Mouse (Mus musculus) CH12.LX (cell line): ENCODE data around the gene Vwa7.

Experiments
- CTCF ChIP-seq, 2 experiments: IDR thresholded peaks in 1 of 2; conservative IDR thresholded peaks in 1 of 2; 2 replicates each; pipeline ENCODE4 v1.5.1; 2011 to 2012; ENCODE audit warnings: low read depth in 2 of 2, low read length in 2 of 2, improper control_type of control experiment in 1 of 2, inconsistent platforms in 1 of 2, mild to moderate bottlenecking in 1 of 2, moderate library complexity in 1 of 2
- POLR2A ChIP-seq: IDR thresholded peaks from 2 replicates; pipeline ENCODE4 v1.6.1; 2011; ENCODE audit warnings: low read depth, mild to moderate bottlenecking, improper control_type of control experiment, low read length
- USF2 ChIP-seq: conservative IDR thresholded peaks from 2 replicates; pipeline ENCODE4 v1.6.1; 2011; ENCODE audit warnings: low read depth, low read length, improper control_type of control experiment

GRCm38 (mm10) chr17:35005158-35005557 lies 11.2 kb upstream of the Vwa7 start:
- TF ChIP-seq USF2, result no peak
- TF ChIP-seq POLR2A, result no peak
- no peak for TF ChIP-seq CTCF (conservative IDR thresholded peaks at IDR 0.05 in 1 of 2, IDR thresholded peaks at IDR 0.05 in 1 of 2; ENCODE audit: low read depth in 2 of 2, low read length in 2 of 2)
